Mouse (Mus musculus) forebrain, embryonic 14.5 days (tissue): ENCODE results near the gene Srrm4. TPM values are rescaled to one million over a fixed set of nuclear protein-coding genes. Genes with fewer than 3 reads are reported as not detected.

Experiments used
- ATAC-seq: fragments of 200-750 bp; cut with Nextera tagmentation; 2 replicates; pipeline ENCODE4 v1.8.0; 2017; ENCODE audit warnings: mild to moderate bottlenecking, moderate library complexity
- DNase-seq: peaks from one replicate; pipeline ENCODE4 v3.0.0-alpha.2; 2015; ENCODE audit warnings: low spot score
- H3K27ac ChIP-seq: fragments of 300-500 bp; sonication (generic); 2 replicates; pipeline ENCODE4 v1.5.1; 2014; ENCODE audit warnings: low read depth, mild to moderate bottlenecking, control low read depth, low read length, moderate library complexity
- H3K27me3 ChIP-seq: fragments of 300-500 bp; sonication (generic); replicated peaks from 2 replicates; pipeline ENCODE4 v1.6.1; 2014; ENCODE audit warnings: low read length, control low read depth, mixed read lengths; ENCODE audit not compliant: control insufficient read depth, insufficient read depth
- H3K36me3 ChIP-seq: fragments of 300-500 bp; sonication (generic); 2 replicates; pipeline ENCODE4 v1.6.1; 2014; ENCODE audit warnings: low read length, control low read depth; ENCODE audit not compliant: control insufficient read depth, insufficient read depth
- H3K4me1 ChIP-seq: fragments of 300-500 bp; sonication (generic); 2 replicates; pipeline ENCODE4 v1.6.1; 2014; ENCODE audit warnings: antibody characterized with exemption, low read length, control low read depth; ENCODE audit not compliant: control insufficient read depth, insufficient read depth
- H3K4me2 ChIP-seq: fragments of 300-500 bp; sonication (generic); 2 replicates; pipeline ENCODE4 v1.6.1; 2014; ENCODE audit warnings: mild to moderate bottlenecking, control low read depth, low read length
- H3K4me3 ChIP-seq: fragments of 300-500 bp; sonication (generic); 2 replicates; pipeline ENCODE4 v1.5.1; 2014; ENCODE audit warnings: low read depth, low read length, control low read depth
- H3K9ac ChIP-seq: fragments of 300-500 bp; sonication (generic); 2 replicates; pipeline ENCODE4 v1.6.1; 2014; ENCODE audit warnings: mild to moderate bottlenecking, low read length, control low read depth, moderate library complexity
- H3K9me3 ChIP-seq: fragments of 300-500 bp; sonication (generic); replicated peaks from 2 replicates; pipeline ENCODE4 v1.6.1; 2016; ENCODE audit warnings: low read length, control low read depth, mixed read lengths; ENCODE audit not compliant: control insufficient read depth
- WGBS: fragments of 180-500 bp; shearing (Covaris S2); extraction: QIAGEN DNeasy Blood & Tissue Kit; methylation state at CpG from one replicate; pipeline ENCODE4 v1.1.7; 2014; 5-methylcytosine and 5-hydroxymethylcytosine counted together
- polyA plus RNA-seq: library from polyadenylated mRNA; unstranded; fragments of >200 nt; fragmentation: Nextera tagmentation; extraction: Ambion mirVana; gene quantifications from 2 replicates; pipeline ENCODE4 v1.2.1, GENCODE M21; 2014

Srrm4 gene
- polyA plus RNA-seq, 1 experiment from 2014 or later = 20.0 TPM

GRCm38 (mm10) chr5:116407321-116407720 is 184.3 kb downstream of the Srrm4 start:
- ATAC-seq = no peak

GRCm38 (mm10) chr5:116406507-116406906 is 185.1 kb downstream of the Srrm4 start:
- Histone ChIP-seq H3K9me3 (no peaks in the 10 kb centered on the region), H3K4me1 (peaks cover 22% of the 10 kb centered on the region), H3K4me2 (no peak overlapping the region), H3K36me3 (no peaks in the 10 kb centered on the region), H3K27ac (no peak overlapping the region), H3K9ac (no peak overlapping the region), H3K27me3 (no peaks in the 10 kb centered on the region), H3K4me3 (no peak overlapping the region)
- ATAC-seq (no peak), DNase-seq (no peak)
- 75% methylated on average over 3 of the region's 3 CpGs for WGBS

More at GRCm38 (mm10) chr5:116407321-116407720, 184.3 kb downstream of the Srrm4 start:
- Histone ChIP-seq H3K9ac (no peak overlapping the region), H3K4me2 (no peak overlapping the region), H3K27ac (no peak overlapping the region), H3K4me3 (no peak overlapping the region), H3K27me3 (no peaks in the 10 kb centered on the region), H3K36me3 (no peaks in the 10 kb centered on the region), H3K4me1 (peaks cover 22% of the 10 kb centered on the region), H3K9me3 (no peaks in the 10 kb centered on the region)
- 12% methylated on average over 4 of the region's 4 CpGs for WGBS
- DNase-seq = no peak

- H3K9ac ChIP-seq = no peak overlapping the region
- H3K27ac ChIP-seq = no peak overlapping the region
- no peaks in the 10 kb centered on the region for H3K36me3 ChIP-seq
- H3K9me3 ChIP-seq = no peaks in the 10 kb centered on the region
- H3K4me1 ChIP-seq = peaks cover 22% of the 10 kb centered on the region
- H3K4me2 ChIP-seq = no peak overlapping the region
- no peak overlapping the region for H3K4me3 ChIP-seq
- H3K27me3 ChIP-seq = no peaks in the 10 kb centered on the region
- DNase-seq (no peak), ATAC-seq (no peak)
- WGBS = 95% methylated on average over 1 of the region's 1 CpGs
Observed at GRCm38 (mm10) chr5:116405934-116406333, 185.7 kb downstream of the Srrm4 start.

- H3K36me3 ChIP-seq = no peaks in the 10 kb centered on the region
- no peaks in the 10 kb centered on the region for H3K9me3 ChIP-seq
- no peaks in the 10 kb centered on the region for H3K27me3 ChIP-seq
- ATAC-seq (no peak), DNase-seq (no peak)
- no peak overlapping the region for H3K4me2 ChIP-seq
- no peak overlapping the region for H3K27ac ChIP-seq
- peaks cover 7% of the 10 kb centered on the region for H3K4me1 ChIP-seq
- no peak overlapping the region for H3K4me3 ChIP-seq
- WGBS = 93% methylated on average over 2 of the region's 2 CpGs
- no peak overlapping the region for H3K9ac ChIP-seq
Observed at GRCm38 (mm10) chr5:116404063-116404462, 187.6 kb downstream of the Srrm4 start.

- ATAC-seq = no peak
- no peak overlapping the region for H3K9ac ChIP-seq
- DNase-seq = no peak
- H3K9me3 ChIP-seq = no peaks in the 10 kb centered on the region
- H3K27ac ChIP-seq = no peak overlapping the region
- no peak overlapping the region for H3K4me2 ChIP-seq
- H3K27me3 ChIP-seq = no peaks in the 10 kb centered on the region
- no peaks in the 10 kb centered on the region for H3K4me1 ChIP-seq
- no peak overlapping the region for H3K4me3 ChIP-seq
- WGBS = 66% methylated on average over 3 of the region's 3 CpGs
- H3K36me3 ChIP-seq = no peaks in the 10 kb centered on the region
Observed at GRCm38 (mm10) chr5:116400801-116401200, 190.8 kb downstream of the Srrm4 start.

GRCm38 (mm10) chr5:116400042-116400730 is 191.4 kb downstream of the Srrm4 start:
- Histone ChIP-seq H3K4me2 (no peak overlapping the region), H3K4me3 (no peak overlapping the region), H3K9ac (no peak overlapping the region), H3K36me3 (no peaks in the 10 kb centered on the region), H3K27ac (no peak overlapping the region), H3K4me1 (no peaks in the 10 kb centered on the region), H3K27me3 (no peaks in the 10 kb centered on the region), H3K9me3 (no peaks in the 10 kb centered on the region)
- WGBS = 84% methylated on average over 8 of the region's 8 CpGs
- ATAC-seq (no peak), DNase-seq (no peak)

- Histone ChIP-seq H3K4me1 (no peaks in the 10 kb centered on the region), H3K4me3 (no peak overlapping the region), H3K27ac (no peak overlapping the region), H3K9me3 (no peaks in the 10 kb centered on the region), H3K36me3 (no peaks in the 10 kb centered on the region), H3K4me2 (no peak overlapping the region), H3K9ac (no peak overlapping the region), H3K27me3 (no peaks in the 10 kb centered on the region)
- ATAC-seq (no peak), DNase-seq (no peak)
- 88% methylated on average over 5 of the region's 5 CpGs for WGBS
Observed at GRCm38 (mm10) chr5:116396104-116396503, 195.5 kb downstream of the Srrm4 start.

GRCm38 (mm10) chr5:116392603-116393002 is 199.0 kb downstream of the Srrm4 start:
- DNase-seq (no peak), ATAC-seq (no peak)
- no peak overlapping the region for H3K4me3 ChIP-seq
- H3K27ac ChIP-seq = no peak overlapping the region
- H3K4me2 ChIP-seq = no peak overlapping the region
- peaks cover 5% of the 10 kb centered on the region; the same call in 1 of the 2 replicates for H3K4me1 ChIP-seq
- H3K9me3 ChIP-seq = no peaks in the 10 kb centered on the region
- 84% methylated on average over 9 of the region's 9 CpGs for WGBS
- no peak overlapping the region for H3K9ac ChIP-seq
- H3K27me3 ChIP-seq = no peaks in the 10 kb centered on the region
- H3K36me3 ChIP-seq = no peaks in the 10 kb centered on the region

DNA sequence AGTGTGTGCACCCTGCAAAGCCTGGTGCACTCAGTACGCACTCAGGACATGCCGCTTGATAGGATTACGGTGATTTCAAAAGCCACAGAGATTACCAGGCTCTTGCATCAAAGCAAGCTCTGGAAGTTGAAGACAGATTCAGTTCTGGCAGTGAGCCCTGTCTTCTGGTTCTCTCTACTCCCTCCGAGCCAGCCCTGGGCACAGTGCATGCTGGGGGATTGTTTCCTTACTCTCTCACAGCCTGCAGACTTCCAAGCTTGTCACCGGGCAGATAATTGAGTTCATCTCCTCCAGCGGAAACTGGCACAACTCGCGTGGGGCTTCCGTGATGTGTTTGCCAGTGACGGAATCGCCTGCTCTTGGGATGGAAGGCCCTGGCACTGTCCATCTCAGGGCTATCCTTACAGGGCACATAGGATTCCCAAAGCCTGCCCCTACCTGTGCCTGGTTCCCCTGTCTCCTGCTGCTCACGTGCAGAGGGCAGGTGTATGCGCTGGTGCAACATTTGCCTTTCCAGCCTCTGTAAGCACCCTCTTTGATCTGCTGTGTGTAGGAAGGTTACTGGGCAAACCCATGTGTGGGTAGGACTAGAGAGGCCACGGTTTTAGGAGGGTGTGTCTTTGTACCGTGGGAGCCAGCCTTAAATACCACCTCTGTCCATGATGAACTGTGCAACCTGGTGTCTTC is 201.6 kb downstream of the Srrm4 start:
- peak; percentile 81 for DNase-seq

More for the DNA sequence above, 201.6 kb downstream of the Srrm4 start:
- peak; percentile 71; the same call in 1 of the 2 replicates for ATAC-seq
- Histone ChIP-seq H3K4me1 (peaks cover 5% of the 10 kb centered on the region; the same call in 1 of the 2 replicates), H3K4me3 (no peak overlapping the region), H3K27me3 (no peaks in the 10 kb centered on the region), H3K36me3 (no peaks in the 10 kb centered on the region), H3K9me3 (no peaks in the 10 kb centered on the region), H3K9ac (no peak overlapping the region), H3K27ac (no peak overlapping the region), H3K4me2 (no peak overlapping the region)
- 56% methylated on average over 15 of the region's 15 CpGs for WGBS
